Comparison of ENCODE assay signal across 24 mouse cellular contexts in genomic region chr12:100579221-100579620, GRCm38 (mm10). TPM values are rescaled to one million over a fixed set of nuclear protein-coding genes. Genes with fewer than 3 reads are reported as not detected.
DNase-seq lines count a peak whose midpoint lies in the region; ATAC-seq and TF ChIP-seq lines count a peak whose summit lies in the region.
"Had no signal": no experiment of that assay in that cellular context is flagged by ENCODE, and none has a peak within 500 bp of the region (broad histone marks: within the 10 kb centered on the region; RNA-seq: fewer than 3 reads in every experiment).

No protein-coding gene starts in this region.

- H3K4me2 ChIP-seq in midbrain, postnatal 0 days (ENCODE audit: low read depth, low read length, poor library complexity, severe bottlenecking) = no peak overlapping the region
- no peak overlapping the region for H3K4me2 ChIP-seq in midbrain, embryonic 13.5 days (replicated peaks)
- H3K4me2 ChIP-seq in liver, postnatal 0 days (ENCODE audit: low read depth, low read length) = no peak overlapping the region
- H3K4me2 ChIP-seq: forebrain, embryonic 13.5 days; hindbrain, embryonic 12.5 days; limb, embryonic 13.5 days; liver, embryonic 11.5 days; neural tube, embryonic 15.5 days had no signal

- peak; percentile 19 to 35 for DNase-seq in heart, adult 18-20 months
- no peak for DNase-seq in heart, adult 11 months
- peak; percentile 22 for DNase-seq in midbrain, postnatal 0 days (ENCODE audit: low spot score)
- DNase-seq in cerebellum, adult 9-11 months = peak; percentile 40
- DNase-seq in liver, postnatal 0 days = no peak
- no peak for DNase-seq in B cell, adult 2 months
- DNase-seq in thymus, postnatal 0 days (ENCODE audit: low spot score) = no peak
- DNase-seq: adrenal gland, postnatal 25 days; gastrocnemius, postnatal 14 days; heart, postnatal 36 days; kidney, postnatal 14 days; midbrain, embryonic 14.5 days; retina, postnatal 1 day; right cerebral cortex, postnatal 14 days had no signal

- no peaks in the 10 kb centered on the region for H3K27me3 ChIP-seq in midbrain, postnatal 0 days (ENCODE audit: insufficient read depth, low read length)
- H3K27me3 ChIP-seq in midbrain, embryonic 13.5 days = no peaks in the 10 kb centered on the region
- no peaks in the 10 kb centered on the region for H3K27me3 ChIP-seq in liver, postnatal 0 days (ENCODE audit: insufficient read depth, low read length)
- H3K27me3 ChIP-seq: forebrain, embryonic 13.5 days; hindbrain, embryonic 12.5 days; limb, embryonic 13.5 days; neural tube, embryonic 15.5 days; Patski had no signal

- no peaks in the 10 kb centered on the region for H3K9me3 ChIP-seq in midbrain, postnatal 0 days (ENCODE audit: low read length)
- H3K9me3 ChIP-seq in midbrain, embryonic 13.5 days = no peaks in the 10 kb centered on the region
- H3K9me3 ChIP-seq in liver, postnatal 0 days (ENCODE audit: low read length) = no peaks in the 10 kb centered on the region
- H3K9me3 ChIP-seq: forebrain, embryonic 13.5 days; hindbrain, embryonic 12.5 days; limb, embryonic 13.5 days; neural tube, embryonic 15.5 days had no signal

- H3K9ac ChIP-seq in midbrain, postnatal 0 days (replicated peaks; ENCODE audit: low read length, poor library complexity, severe bottlenecking) = no peak overlapping the region
- H3K9ac ChIP-seq in midbrain, embryonic 13.5 days (replicated peaks) = no peak overlapping the region
- no peak overlapping the region for H3K9ac ChIP-seq in liver, postnatal 0 days (replicated peaks)
- H3K9ac ChIP-seq: forebrain, embryonic 13.5 days; hindbrain, embryonic 12.5 days; limb, embryonic 13.5 days; neural tube, embryonic 15.5 days had no signal

- H3K4me3 ChIP-seq in midbrain, postnatal 0 days (ENCODE audit: low read depth, low read length) = no peak overlapping the region
- no peak overlapping the region for H3K4me3 ChIP-seq in midbrain, embryonic 13.5 days (replicated peaks)
- H3K4me3 ChIP-seq in liver, postnatal 0 days (ENCODE audit: low read depth, low read length) = no peak overlapping the region
- H3K4me3 ChIP-seq: forebrain, embryonic 13.5 days; heart, adult 2 months; hindbrain, embryonic 12.5 days; limb, embryonic 13.5 days; neural tube, embryonic 15.5 days had no signal

- TF ChIP-seq CTCF in midbrain, postnatal 0 days (IDR thresholded peaks at IDR 0.05) = no peak
- TF ChIP-seq CTCF in liver, postnatal 0 days (IDR thresholded peaks at IDR 0.05; ENCODE audit: low read depth) = no peak

- no peak for ATAC-seq in midbrain, postnatal 0 days (ENCODE audit: low FRiP score)
- no peak for ATAC-seq in midbrain, embryonic 13.5 days
- no peak for ATAC-seq in liver, postnatal 0 days
- ATAC-seq: intestine, postnatal 0 days; Patski had no signal

- no peaks in the 10 kb centered on the region for H3K4me1 ChIP-seq in midbrain, postnatal 0 days (ENCODE audit: insufficient read depth, low read length)
- H3K4me1 ChIP-seq in midbrain, embryonic 13.5 days (replicated peaks) = no peaks in the 10 kb centered on the region
- H3K4me1 ChIP-seq in liver, postnatal 0 days (ENCODE audit: insufficient read depth) = no peaks in the 10 kb centered on the region
- H3K4me1 ChIP-seq: forebrain, embryonic 13.5 days; hindbrain, embryonic 12.5 days; limb, embryonic 13.5 days; neural tube, embryonic 15.5 days had no signal

- H3K27ac ChIP-seq in midbrain, postnatal 0 days (ENCODE audit: low read depth, low read length) = no peak overlapping the region
- H3K27ac ChIP-seq in midbrain, embryonic 13.5 days = no peak overlapping the region
- H3K27ac ChIP-seq in liver, postnatal 0 days (ENCODE audit: low read depth) = no peak overlapping the region
- H3K27ac ChIP-seq: forebrain, embryonic 13.5 days; heart, adult 2 months; hindbrain, embryonic 12.5 days; limb, embryonic 13.5 days; macrophage; neural tube, embryonic 15.5 days had no signal

- WGBS in midbrain, postnatal 0 days = 93% methylated on average over 2 of the region's 2 CpGs
- 85% methylated on average over 2 of the region's 2 CpGs for WGBS in midbrain, embryonic 13.5 days
- WGBS in liver, postnatal 0 days (ENCODE audit: insufficient replicate concordance) = 70% methylated on average over 2 of the region's 2 CpGs

- peaks cover 2% of the 10 kb centered on the region; the same call in 1 of the 2 replicates for H3K36me3 ChIP-seq in midbrain, postnatal 0 days (ENCODE audit: insufficient read depth, low read length)
- peaks cover 3% of the 10 kb centered on the region; the same call in 1 of the 2 replicates for H3K36me3 ChIP-seq in midbrain, embryonic 13.5 days
- 0 out of 2 replicates have a peak, but pooled peaks cover under 1% of the 10 kb centered on the region for H3K36me3 ChIP-seq in liver, postnatal 0 days (replicated peaks; ENCODE audit: insufficient read depth, low read length)

- no peak for TF ChIP-seq EP300 in liver, postnatal 0 days (IDR thresholded peaks at IDR 0.05; ENCODE audit: low read depth)

RNA-seq across cellular contexts. Expression of gene Ttc7b, which starts 58.6 kb away (rescaled TPM):
- total RNA-seq in heart, adult 18-20 months (2021) = 10 to 100 TPM; 74.6 to 79.1 TPM
- total RNA-seq in midbrain, postnatal 0 days (2014; rRNA removed) = 38.9 and 55.5 TPM in 2 replicates
- polyA plus RNA-seq in midbrain, postnatal 0 days (2015; fragmentation: Nextera tagmentation; extraction: Ambion mirVana) = 8.3 and 8.7 TPM in 2 replicates
- polyA plus RNA-seq in midbrain, embryonic 13.5 days (2015; fragmentation: Nextera tagmentation; extraction: Ambion mirVana) = 5.0 and 6.3 TPM in 2 replicates
- polyA plus RNA-seq in liver, postnatal 0 days (2015; fragmentation: Nextera tagmentation; extraction: Ambion mirVana) = 2.2 and 3.3 TPM in 2 replicates
- 5.3 and 7.3 TPM in 2 replicates for polyA plus RNA-seq in thymus, postnatal 0 days (2015; fragmentation: Nextera tagmentation; extraction: Ambion mirVana)

Comparison
In these comparisons a context has a peak if more than half of its experiments do, and no peak if none do; other contexts are left out.
1. DNase-seq: peak in heart, adult 18-20 months (2 of 2), midbrain, postnatal 0 days (single experiment) and cerebellum, adult 9-11 months (single experiment); none in heart, adult 11 months (single experiment), liver, postnatal 0 days (single experiment), B cell, adult 2 months (0 of 2) and thymus, postnatal 0 days (single experiment).